Mouse (Mus musculus) left cerebral cortex, postnatal 36 days (tissue): ENCODE measurements around the gene Phlda2. TPM values are rescaled to one million over a fixed set of nuclear protein-coding genes. Genes with fewer than 3 reads are reported as not detected.
A peak's percentile ranks its signal among the peaks of the same experiment; 100 is the strongest.

ENCODE experiments used
- DNase-seq, 2 experiments: peaks; one replicate each; pipeline ENCODE4 v3.0.0; 2021 to 2022; ENCODE audit warnings: low spot score in 2 of 2, mixed read lengths in 1 of 2
- intact Hi-C: fragments of 180-260 bp; cut with DNase I; formaldehyde crosslinking; loops from one replicate; pipeline ENCODE4 v1.15.1; 2025
- total RNA-seq, 2 experiments: library from RNA; stranded (reverse); gene quantifications; 2 replicates each; pipeline ENCODE4 v1.2.3; 2021

Phlda2 gene
- total RNA-seq, 2 experiments from 2014 or later, result not detected

DNA sequence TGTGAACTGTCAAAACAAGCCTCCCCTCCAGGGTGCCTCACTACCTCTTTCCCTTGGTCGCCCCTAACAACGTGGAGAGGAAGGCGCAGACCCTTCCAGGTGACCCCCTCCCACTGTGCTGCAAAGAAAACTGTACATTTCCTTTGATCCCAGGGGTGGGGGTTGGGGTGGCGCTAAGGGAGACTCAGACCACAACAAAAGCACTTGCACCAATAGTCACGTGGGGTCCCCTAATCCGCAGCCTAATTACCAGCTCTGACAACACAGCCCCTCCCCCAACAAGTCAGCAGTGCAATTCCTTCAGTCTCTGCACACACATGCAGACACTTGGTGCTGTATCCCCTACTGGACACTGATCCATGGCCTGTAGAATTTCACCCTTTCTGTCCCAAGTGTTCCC is 35.2 kb downstream of the Phlda2 start:
- intact Hi-C loops, result loop anchor here (5.0 to 10.0 kb wide), 3 partner anchors 163 to 463 kb away; partner anchors contain the start of gene Tspan32
- no peak for DNase-seq

GRCm38 (mm10) chr7:143466099-143466677 is 36.8 kb downstream of the Phlda2 start:
- peak; percentile 74 to 82 for DNase-seq
- intact Hi-C loops, result loop anchor here (1.0 to 10.0 kb wide), 4 partner anchors 161 to 461 kb away; partner anchors contain the start of gene Tspan32

DNA sequence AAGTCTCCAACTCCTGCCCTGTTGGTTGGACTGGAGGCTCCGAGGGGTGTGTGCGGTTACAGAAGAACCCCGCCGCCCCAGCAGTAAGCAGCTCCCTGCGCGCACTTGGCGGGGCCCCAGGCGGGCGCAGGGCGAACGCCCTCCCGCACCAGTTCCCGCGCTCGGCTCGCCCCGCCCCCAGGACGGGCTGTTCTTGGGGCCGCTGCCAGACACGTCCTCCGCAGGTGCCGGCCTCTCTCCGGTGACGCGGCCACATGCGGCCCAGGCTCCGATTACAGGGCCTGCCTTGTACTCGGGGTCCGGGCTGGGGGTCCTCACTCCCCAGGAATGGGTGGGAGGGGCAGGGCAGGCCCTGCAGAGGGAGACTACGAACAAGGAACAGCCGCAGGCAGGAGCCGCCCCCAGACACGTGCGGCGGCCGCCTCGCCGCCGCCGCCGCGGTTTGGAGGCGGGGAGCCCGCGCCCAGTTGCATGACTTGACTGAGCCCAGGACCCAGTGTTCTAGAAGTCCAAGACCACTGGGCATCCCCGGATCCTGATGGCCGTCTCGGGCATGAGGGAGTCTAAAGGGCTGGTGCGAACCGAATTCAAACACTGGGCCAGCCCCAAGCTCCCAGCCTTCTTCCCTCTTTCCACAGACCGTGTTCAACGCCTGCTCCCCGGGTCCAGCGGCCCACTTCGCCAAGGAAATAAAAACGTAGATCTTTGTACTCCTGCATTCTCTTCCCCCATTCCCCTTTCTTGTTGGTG is 38.0 kb downstream of the Phlda2 start:
- peak in 1 of 2 experiments; percentile 45 for DNase-seq
- intact Hi-C loops, result loop anchor here (5.0 to 10.0 kb wide), 4 partner anchors 98 to 460 kb away; partner anchors contain the start of gene Tspan32

DNA sequence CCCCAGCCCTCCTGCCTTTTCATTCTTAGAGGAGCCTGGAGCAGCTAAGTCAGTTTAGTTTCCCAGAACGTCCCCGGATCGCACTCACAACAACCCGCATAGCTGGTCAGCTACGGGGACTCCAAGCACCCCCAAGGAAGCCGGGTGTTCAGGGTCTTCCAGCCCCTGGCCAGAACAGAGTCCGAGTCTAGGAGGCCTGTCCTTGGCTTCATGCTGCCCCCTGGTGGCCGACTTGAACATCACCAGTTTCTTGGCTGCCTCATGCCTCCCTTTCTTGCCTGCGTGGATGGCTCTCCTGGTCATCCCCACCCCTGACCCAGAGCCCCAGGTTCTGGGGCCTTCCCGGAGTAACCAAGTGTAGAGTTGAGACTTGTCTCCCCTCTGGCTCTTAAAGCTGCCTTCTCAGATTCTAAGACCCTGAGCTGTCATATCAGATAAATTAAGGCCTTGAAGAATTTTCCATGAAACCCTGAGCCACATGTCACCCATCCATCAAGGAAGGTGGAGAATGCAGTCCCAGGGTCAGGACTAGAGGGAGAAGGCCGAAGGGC is 39.0 kb downstream of the Phlda2 start:
- intact Hi-C loops, result loop anchor here (5.0 to 10.0 kb wide), 3 partner anchors 97 to 459 kb away; partner anchors contain the start of gene Tspan32
- peak; percentile 74 to 76 for DNase-seq

GRCm38 (mm10) chr7:143462516-143462915 is 40.4 kb downstream of the Phlda2 start:
- intact Hi-C loops, result loop anchor here (5.0 to 10.0 kb wide), 3 partner anchors 95 to 458 kb away; partner anchors contain the start of gene Tspan32
- DNase-seq, result no peak

- no peak for DNase-seq
- intact Hi-C loops, result loop anchor here (5.0 to 10.0 kb wide), 3 partner anchors 95 to 457 kb away; partner anchors contain the start of gene Tspan32
Observed at GRCm38 (mm10) chr7:143461920-143462319, 41.0 kb downstream of the Phlda2 start.

DNA sequence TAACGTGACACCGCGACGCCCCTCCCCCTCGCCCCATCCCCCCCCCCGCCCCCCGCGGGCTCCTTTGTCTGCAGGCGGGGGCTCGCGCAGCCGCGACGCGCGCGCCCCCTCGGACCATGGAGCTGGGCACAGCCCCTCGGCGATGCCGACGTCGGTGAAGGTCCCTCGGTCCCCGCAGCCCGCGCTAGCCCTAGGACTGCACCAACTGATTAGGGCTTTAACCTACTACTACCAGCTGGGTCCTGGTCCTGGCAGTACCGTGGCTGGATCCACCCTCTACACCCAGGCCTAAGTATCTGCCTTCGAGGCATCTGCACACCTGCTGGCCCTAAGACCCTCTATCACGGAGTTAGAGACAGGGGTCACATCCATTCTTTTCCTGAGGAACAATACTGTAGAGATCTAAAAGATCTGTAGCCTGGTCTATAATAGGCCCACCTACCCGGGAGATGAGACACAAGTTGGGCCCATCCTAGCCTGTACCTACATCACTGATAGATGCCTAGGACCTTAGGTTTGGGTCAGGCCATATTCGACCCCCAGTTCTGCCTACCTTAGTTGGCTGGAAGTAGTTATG is 41.6 kb downstream of the Phlda2 start:
- intact Hi-C loops, result loop anchor here (5.0 to 10.0 kb wide), 3 partner anchors 94 to 457 kb away; partner anchors contain the start of gene Tspan32
- DNase-seq, result no peak

- DNase-seq, result peak; percentile 74 to 78
- intact Hi-C loops, result loop anchor here (5.0 to 10.0 kb wide), 3 partner anchors 94 to 456 kb away; partner anchors contain the start of gene Tspan32
Observed at GRCm38 (mm10) chr7:143460874-143461273, 42.1 kb downstream of the Phlda2 start, which contains the start of gene Cdkn1c. Gene Cdkn1c, minus strand, starts transcription at chr7:143461050.

- DNase-seq, result no peak
- intact Hi-C loops, result loop anchor here (5.0 to 10.0 kb wide), 3 partner anchors 93 to 456 kb away; partner anchors contain the start of gene Tspan32
Observed at GRCm38 (mm10) chr7:143460217-143460834, 42.6 kb downstream of the Phlda2 start.

- no peak for DNase-seq
- intact Hi-C loops, result loop anchor here (5.0 to 10.0 kb wide), 3 partner anchors 92 to 455 kb away; partner anchors contain the start of gene Tspan32
Observed at GRCm38 (mm10) chr7:143459332-143460211, 43.4 kb downstream of the Phlda2 start.

GRCm38 (mm10) chr7:143458963-143459331 is 44.0 kb downstream of the Phlda2 start:
- DNase-seq, result no peak
- intact Hi-C loops, result no loop called here

Other genes starting within 250 kb of the Phlda2 start
- gene Cdkn1c, start 42.1 kb downstream of the Phlda2 start, total RNA-seq, result 10 to 100 TPM; 11.9 to 14.2 TPM
- gene Slc22a18, start 29.4 kb downstream of the Phlda2 start, total RNA-seq, result under 1 TPM; 0.34 to 0.89 TPM
- gene Nap1l4, start 46.0 kb upstream of the Phlda2 start, total RNA-seq, result 100 to 1,000 TPM; 110 to 117 TPM
- gene Cars, start 96.9 kb upstream of the Phlda2 start, total RNA-seq, result 10 to 100 TPM; 47.6 to 65.2 TPM
- under 1 TPM in 1 of 2 experiments, not detected in 1; 0.11 TPM for gene Tnfrsf26, start 125.6 kb upstream of the Phlda2 start, total RNA-seq
- 1 to 10 TPM in 1 of 2 experiments, under 1 TPM in 1; 0.84 to 1.8 TPM for gene Tnfrsf22, start 146.5 kb upstream of the Phlda2 start, total RNA-seq
- gene Tnfrsf23, start 182.7 kb upstream of the Phlda2 start, total RNA-seq, result 1 to 10 TPM in 1 of 2 experiments, under 1 TPM in 1; 0.86 to 1.6 TPM